Comparison of ENCODE assay signal across 8 mouse cellular contexts in genomic region chr2:120026984-120027949, GRCm38 (mm10). TPM values are rescaled to one million over a fixed set of nuclear protein-coding genes. Genes with fewer than 3 reads are reported as not detected.
DNase-seq lines count a peak whose midpoint lies in the region; ATAC-seq and TF ChIP-seq lines count a peak whose summit lies in the region.

Gene Jmjd7, plus strand, starts transcription at chr2:120027483.
Gene Gm28042, plus strand, starts transcription at chr2:120027493.

- no peaks in the 10 kb centered on the region for H3K27me3 ChIP-seq in Patski
- no peaks in the 10 kb centered on the region for H3K27me3 ChIP-seq in hindbrain, embryonic 14.5 days (ENCODE audit: control insufficient read depth, insufficient read depth, low read length)

- no peak for DNase-seq in Patski (ENCODE audit: low read depth, low spot score)
- peak; percentile 93 to 94 for DNase-seq in cerebellum, postnatal 14 days
- peak; percentile 75 to 85 for DNase-seq in frontal cortex, postnatal 14 days (ENCODE audit: low spot score in 2 of 2)
- peak; percentile 85 for DNase-seq in hindbrain, embryonic 14.5 days (ENCODE audit: low spot score)
- peak; percentile 72 for DNase-seq in left cerebral cortex, adult 11 months (ENCODE audit: low spot score)
- DNase-seq in lung, postnatal 4 days, result peak; percentile 94 to 95
- DNase-seq in retina, postnatal 7 days (ENCODE audit: low read depth, low spot score), result peak; percentile 70
- peak; percentile 78 for DNase-seq in urinary bladder, adult 2 months (ENCODE audit: low spot score)

- H3K9me3 ChIP-seq in hindbrain, embryonic 14.5 days (ENCODE audit: control insufficient read depth, low read length), result no peaks in the 10 kb centered on the region

- ATAC-seq in Patski, result peak; percentile 83
- ATAC-seq in hindbrain, embryonic 14.5 days (ENCODE audit: low FRiP score), result peak; percentile 90

- peaks cover 61% of the 10 kb centered on the region for H3K36me3 ChIP-seq in hindbrain, embryonic 14.5 days (replicated peaks; ENCODE audit: control insufficient read depth, insufficient read depth)

- TF ChIP-seq CTCF in Patski (IDR thresholded peaks at IDR 0.05), result no peak

- WGBS in hindbrain, embryonic 14.5 days, result 6% methylated on average over 50 of the region's 50 CpGs

- H3K4me2 ChIP-seq in hindbrain, embryonic 14.5 days (replicated peaks), result peak within 1 kb of the TSS; percentile 63

- H3K27ac ChIP-seq in hindbrain, embryonic 14.5 days, result peak within 1 kb of the TSS; percentile 91

- H3K4me3 ChIP-seq in hindbrain, embryonic 14.5 days (replicated peaks; ENCODE audit: low read length), result peak within 1 kb of the TSS; percentile 65

- H3K4me1 ChIP-seq in hindbrain, embryonic 14.5 days (replicated peaks; ENCODE audit: control insufficient read depth, insufficient read depth, low read length), result peaks cover 15% of the 10 kb centered on the region

- POLR2A ChIA-PET in Patski (lab: Charles Lee), result interaction anchor here (1.0 to 1.9 kb wide), 2 partner anchors 12 to 56 kb away, joined by 3 to 5 read pairs; no protein-coding TSS in a partner anchor

- peak within 1 kb of the TSS; percentile 83 for H3K9ac ChIP-seq in hindbrain, embryonic 14.5 days

- CTCF ChIA-PET in Patski (lab: Charles Lee), result interaction anchor here (2.7 kb wide), 1 partner anchor 11 kb away, joined by 10 read pairs; no protein-coding TSS in a partner anchor

- in situ Hi-C loops in Patski (cut with MboI; ENCODE audit: low pct_unique_long_range_greater_than_20kb), result no loop called here

RNA-seq across cellular contexts. Expression of gene Jmjd7, which starts in this region (rescaled TPM):
- 12.0 TPM for polyA plus RNA-seq in Patski (2021)
- 16.6 and 23.3 TPM in 2 replicates for polyA plus RNA-seq in hindbrain, embryonic 14.5 days (2014; fragmentation: Nextera tagmentation; extraction: Ambion mirVana)
- 5.5 and 6.2 TPM in 2 replicates for polyA plus RNA-seq in urinary bladder, adult 2 months (2012; rRNA removed)

RNA-seq across cellular contexts. Expression of gene Gm28042, which starts in this region (rescaled TPM):
- polyA plus RNA-seq in Patski (2021), result 9.5 TPM
- 4.0 and 4.3 TPM in 2 replicates for polyA plus RNA-seq in hindbrain, embryonic 14.5 days (2014; fragmentation: Nextera tagmentation; extraction: Ambion mirVana)
- 3.6 and 3.9 TPM in 2 replicates for polyA plus RNA-seq in urinary bladder, adult 2 months (2012; rRNA removed)
